Mouse (Mus musculus) megakaryocyte-erythroid progenitor cell, adult 5 weeks (primary cell): ENCODE measurements around the gene Sbk1. TPM values are rescaled to one million over a fixed set of nuclear protein-coding genes. Genes with fewer than 3 reads are reported as not detected.

Experiments
- polyA plus RNA-seq: library from polyadenylated mRNA; stranded (reverse); fragments of >175 nt; gene quantifications from 2 replicates; pipeline ENCODE4 v1.2.3, GENCODE M21; 2012

Gene Sbk1
- 13.4 and 14.1 TPM in 2 replicates for polyA plus RNA-seq

DNA sequence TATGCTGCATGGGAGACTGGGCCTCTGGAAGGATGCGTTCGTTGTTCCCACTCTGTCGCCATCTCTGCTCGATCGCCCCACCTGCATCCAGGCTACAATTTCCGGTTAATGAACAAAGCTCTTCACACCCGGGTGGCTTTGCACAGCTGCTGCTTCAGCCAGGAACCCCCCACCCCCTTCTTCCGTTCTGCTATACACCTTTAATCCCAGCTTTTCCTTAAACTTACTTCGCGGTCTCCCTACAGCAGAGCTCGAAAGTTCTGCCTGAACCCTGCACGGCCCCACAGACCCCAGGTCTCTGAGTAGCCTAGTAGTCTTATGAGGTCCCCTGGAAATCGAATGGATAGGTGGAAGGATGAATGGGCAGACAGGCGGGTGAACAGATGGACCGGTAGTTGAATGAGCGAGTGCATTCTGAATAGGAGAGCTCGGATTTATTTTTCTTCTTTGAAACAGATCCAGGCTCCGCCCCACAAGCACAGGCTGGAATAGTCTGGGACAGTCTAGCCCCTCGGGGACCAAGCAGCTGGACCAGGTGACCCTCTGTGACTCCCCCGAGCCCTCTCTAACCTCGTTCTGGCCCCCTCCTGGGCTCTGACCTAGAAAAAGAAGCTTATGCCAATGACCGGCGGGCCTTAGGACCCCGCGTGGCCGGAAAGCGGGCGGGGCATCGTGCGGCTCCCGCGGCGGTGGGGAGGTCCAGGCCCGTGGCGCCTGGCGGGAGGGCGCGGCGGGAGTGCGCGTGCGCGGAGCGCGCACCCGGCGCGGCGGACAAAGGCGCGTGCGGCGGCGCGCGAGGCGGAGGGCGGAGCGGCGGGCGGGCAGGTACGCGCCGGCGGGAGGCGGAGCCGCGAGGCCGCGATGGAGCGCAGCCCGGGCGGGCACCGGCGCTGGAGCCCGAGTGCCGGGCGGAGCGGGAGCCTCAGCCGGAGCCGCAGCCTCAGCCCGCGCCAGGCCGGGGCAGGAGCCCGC lies at the start of gene Sbk1:
Gene Sbk1, plus strand, starts transcription at position 908 of the 972 bp plus-strand sequence.

Other genes starting within 250 kb of the Sbk1 start
- gene Gsg1l, start 190.2 kb upstream of the Sbk1 start, polyA plus RNA-seq, result 0.01 TPM in 1 of 2 replicates, not detected in the other
- 120 and 147 TPM in 2 replicates for gene Xpo6, start 72.1 kb upstream of the Sbk1 start, polyA plus RNA-seq
- gene Lat, start 97.0 kb downstream of the Sbk1 start, polyA plus RNA-seq, result 47.1 and 73.2 TPM in 2 replicates
- gene Spns1, start 104.8 kb downstream of the Sbk1 start, polyA plus RNA-seq, result 74.2 and 80.8 TPM in 2 replicates
- 3.0 and 3.5 TPM in 2 replicates for gene Nfatc2ip, start 124.1 kb downstream of the Sbk1 start, polyA plus RNA-seq
- 1.3 and 3.7 TPM in 2 replicates for gene Cd19, start 142.3 kb downstream of the Sbk1 start, polyA plus RNA-seq
- 64.8 and 70.0 TPM in 2 replicates for gene Rabep2, start 156.1 kb downstream of the Sbk1 start, polyA plus RNA-seq
- gene Atp2a1, start 190.5 kb downstream of the Sbk1 start, polyA plus RNA-seq, result 0.19 and 0.44 TPM in 2 replicates
- gene Sh2b1, start 202.8 kb downstream of the Sbk1 start, polyA plus RNA-seq, result 154 and 176 TPM in 2 replicates
- gene Tufm, start 214.7 kb downstream of the Sbk1 start, polyA plus RNA-seq, result 79.6 and 83.5 TPM in 2 replicates
- gene Atxn2l, start 230.8 kb downstream of the Sbk1 start, polyA plus RNA-seq, result 983 and 1,087 TPM in 2 replicates